In genomic region chr14:67127118-67127517, GRCm38 (mm10) we compare ENCODE assay signal across 24 mouse cellular contexts.
"Had no signal": no experiment of that assay in that cellular context is flagged by ENCODE, and none has a peak within 500 bp of the region (broad histone marks: within the 10 kb centered on the region; RNA-seq: fewer than 3 reads in every experiment).

No protein-coding gene starts in this region.

- ATAC-seq: liver, postnatal 0 days; lung, postnatal 0 days; midbrain, embryonic 13.5 days; midbrain, embryonic 16.5 days had no signal

- H3K9ac ChIP-seq: kidney, embryonic 15.5 days; limb, embryonic 12.5 days; limb, embryonic 15.5 days; liver, embryonic 14.5 days; liver, postnatal 0 days; lung, embryonic 14.5 days; midbrain, embryonic 13.5 days; neural tube, embryonic 13.5 days had no signal

- H3K9me3 ChIP-seq: limb, embryonic 15.5 days; midbrain, embryonic 13.5 days had no signal

- DNase-seq: kidney, adult 8-10 months; kidney, postnatal 10 days; kidney, postnatal 36 days; left cerebral cortex, postnatal 4 days; liver, postnatal 0 days; lung, embryonic 14.5 days; lung, postnatal 4 days; right cerebral cortex, adult 18-20 months; right cerebral cortex, postnatal 14 days; right cerebral cortex, postnatal 4 days; thymus, adult 2 months; thymus, postnatal 14 days; thymus, postnatal 4 days had no signal

- H3K27me3 ChIP-seq: kidney, embryonic 15.5 days; limb, embryonic 12.5 days; limb, embryonic 15.5 days; midbrain, embryonic 13.5 days; neural tube, embryonic 13.5 days had no signal

- H3K27ac ChIP-seq: kidney, embryonic 15.5 days; limb, embryonic 12.5 days; limb, embryonic 15.5 days; liver, embryonic 14.5 days; midbrain, embryonic 13.5 days; stomach, postnatal 0 days had no signal

- H3K4me2 ChIP-seq: kidney, embryonic 15.5 days; limb, embryonic 12.5 days; limb, embryonic 15.5 days; liver, embryonic 11.5 days; lung, embryonic 14.5 days; midbrain, embryonic 13.5 days; neural tube, embryonic 13.5 days had no signal

- H3K36me3 ChIP-seq: kidney, embryonic 15.5 days; limb, embryonic 12.5 days; limb, embryonic 15.5 days; midbrain, embryonic 13.5 days; neural tube, embryonic 13.5 days had no signal

- H3K4me1 ChIP-seq: limb, embryonic 12.5 days; limb, embryonic 15.5 days had no signal

- H3K4me3 ChIP-seq: kidney, embryonic 15.5 days; limb, embryonic 12.5 days; limb, embryonic 15.5 days; midbrain, embryonic 13.5 days; myocyte; neural tube, embryonic 13.5 days had no signal
